Mouse (Mus musculus) urinary bladder, postnatal 10 days (tissue): Measurements from ENCODE around the gene Eme1.
A peak's percentile ranks its signal among the peaks of the same experiment; 100 is the strongest.
"Not testable (repeated sequence)": the region's sequence is repeated elsewhere in the genome, so short reads cannot be mapped to it uniquely, and the experiment has no call there.

ENCODE experiments used
- DNase-seq: peaks from one replicate; pipeline ENCODE4 v3.0.0; 2022; ENCODE audit warnings: low spot score

Eme1 gene

GRCm38 (mm10) chr11:94653663-94654436 is at the start of gene Eme1, which contains the start of gene Mrpl27:
Eme1 (minus strand) TSS chr11:94653964.
Mrpl27 (plus strand) TSS chr11:94653767.
- peak; percentile 31 for DNase-seq

- DNase-seq: no peak
Observed at GRCm38 (mm10) chr11:94702216-94702610, 48.4 kb upstream of the Eme1 start.

- DNase-seq: no peak
Observed at GRCm38 (mm10) chr11:94701401-94702215, 47.8 kb upstream of the Eme1 start.

GRCm38 (mm10) chr11:94699399-94699798 is 45.6 kb upstream of the Eme1 start:
- no peak for DNase-seq

- DNase-seq: no peak
Observed at GRCm38 (mm10) chr11:94697703-94698464, 44.1 kb upstream of the Eme1 start.

GRCm38 (mm10) chr11:94697140-94697539 is 43.4 kb upstream of the Eme1 start:
- DNase-seq: no peak

- DNase-seq: no peak
Observed at GRCm38 (mm10) chr11:94695508-94695907, 41.7 kb upstream of the Eme1 start.

GRCm38 (mm10) chr11:94692502-94692901 is 38.7 kb upstream of the Eme1 start:
- not testable (repeated sequence) for DNase-seq

- DNase-seq: no peak
Observed at GRCm38 (mm10) chr11:94687178-94687577, 33.4 kb upstream of the Eme1 start.

GRCm38 (mm10) chr11:94682427-94682826 is 28.7 kb upstream of the Eme1 start:
- no peak for DNase-seq

GRCm38 (mm10) chr11:94681640-94682039 is 27.9 kb upstream of the Eme1 start:
- DNase-seq: no peak

- no peak for DNase-seq
Observed at GRCm38 (mm10) chr11:94680639-94681038, 26.9 kb upstream of the Eme1 start.

- DNase-seq: no peak
Observed at GRCm38 (mm10) chr11:94677607-94678145, 23.9 kb upstream of the Eme1 start.

GRCm38 (mm10) chr11:94676754-94677606 is 23.2 kb upstream of the Eme1 start, which contains the start of gene Xylt2:
Xylt2 (minus strand) TSS chr11:94677515.
- peak; percentile 53 for DNase-seq

GRCm38 (mm10) chr11:94676308-94676707 is 22.5 kb upstream of the Eme1 start:
- DNase-seq: no peak

- DNase-seq: no peak
Observed at GRCm38 (mm10) chr11:94675446-94675845, 21.7 kb upstream of the Eme1 start.

GRCm38 (mm10) chr11:94674984-94675383 is 21.2 kb upstream of the Eme1 start:
- DNase-seq: no peak

GRCm38 (mm10) chr11:94665281-94665680 is 11.5 kb upstream of the Eme1 start:
- no peak for DNase-seq

- DNase-seq: no peak
Observed at GRCm38 (mm10) chr11:94661344-94661743, 7.6 kb upstream of the Eme1 start.

- no peak for DNase-seq
Observed at GRCm38 (mm10) chr11:94652973-94653372, 791 bp downstream of the Eme1 start.

GRCm38 (mm10) chr11:94651241-94651640 is 2.5 kb downstream of the Eme1 start:
- not testable (repeated sequence) for DNase-seq
